ENCODE assay signal across 8 mouse cellular contexts in genomic region chr9:51765417-51766174, GRCm38 (mm10). TPM values are rescaled to one million over a fixed set of nuclear protein-coding genes. Genes with fewer than 3 reads are reported as not detected.
DNase-seq lines count a peak whose midpoint lies in the region; ATAC-seq and TF ChIP-seq lines count a peak whose summit lies in the region.

No protein-coding gene starts in this region.

- TF ChIP-seq POLR2A in brain, embryonic 14.5 days (IDR thresholded peaks at IDR 0.05; ENCODE audit: borderline replicate concordance, extremely low read depth, insufficient read depth, insufficient read length, poor library complexity, severe bottlenecking) = no peak

- H3K4me3 ChIP-seq in ES-E14 (ENCODE audit: insufficient read depth in 1 of 2, low read depth in 1 of 2, low read length in 2 of 2, poor library complexity in 1 of 2, severe bottlenecking in 1 of 2) = peak overlapping the region; percentile 81 to 82
- peak overlapping the region; percentile 67 for H3K4me3 ChIP-seq in forebrain, embryonic 13.5 days
- H3K4me3 ChIP-seq in lung, embryonic 16.5 days (ENCODE audit: low read length) = peak overlapping the region; percentile 77

- no peaks in the 10 kb centered on the region for H3K36me3 ChIP-seq in ES-E14 (ENCODE audit: control insufficient read depth, insufficient read depth, low read length, poor library complexity, severe bottlenecking)
- no peaks in the 10 kb centered on the region for H3K36me3 ChIP-seq in forebrain, embryonic 13.5 days (ENCODE audit: poor library complexity, severe bottlenecking)
- no peaks in the 10 kb centered on the region for H3K36me3 ChIP-seq in lung, embryonic 16.5 days (ENCODE audit: control insufficient read depth, insufficient read depth, low read length)

- ATAC-seq in forebrain, embryonic 13.5 days = peak; percentile 45
- ATAC-seq in lung, embryonic 16.5 days (ENCODE audit: low read depth) = peak; percentile 27
- no peak for ATAC-seq in monocyte, adult 5-6 weeks (replicated peaks; ENCODE audit: insufficient number of reproducible peaks, low FRiP score, low TSS enrichment, poor library complexity, severe bottlenecking)

- H3K4me1 ChIP-seq in ES-E14 (ENCODE audit: control insufficient read depth in 2 of 2, insufficient read depth in 2 of 2, low read length in 2 of 2, poor library complexity in 1 of 2) = peaks cover 0 to 2% of the 10 kb centered on the region in 2 experiments; a peak in 1 of 4 replicates
- peaks cover 28% of the 10 kb centered on the region for H3K4me1 ChIP-seq in forebrain, embryonic 13.5 days
- H3K4me1 ChIP-seq in lung, embryonic 16.5 days (replicated peaks; ENCODE audit: control insufficient read depth, insufficient read depth, low read length) = peaks cover 9% of the 10 kb centered on the region; the same call in 1 of the 2 replicates

- H3K4me2 ChIP-seq in forebrain, embryonic 13.5 days = peak overlapping the region; percentile 88
- H3K4me2 ChIP-seq in lung, embryonic 16.5 days (ENCODE audit: low read depth, low read length) = peak overlapping the region; percentile 94

- H3K9me3 ChIP-seq in ES-E14 (ENCODE audit: control insufficient read depth, insufficient read depth, low read depth, low read length) = no peaks in the 10 kb centered on the region
- no peaks in the 10 kb centered on the region for H3K9me3 ChIP-seq in forebrain, embryonic 13.5 days (replicated peaks)
- no peaks in the 10 kb centered on the region for H3K9me3 ChIP-seq in lung, embryonic 16.5 days (ENCODE audit: control insufficient read depth, low read length)

- no peak for TF ChIP-seq CTCF in brain, embryonic 14.5 days (IDR thresholded peaks at IDR 0.05; ENCODE audit: borderline replicate concordance, extremely low read depth, insufficient read depth, insufficient read length)

- WGBS in forebrain, embryonic 13.5 days = under 1% methylated on average over 58 of the region's 58 CpGs
- under 1% methylated on average over 50 of the region's 58 CpGs for WGBS in lung, embryonic 16.5 days

- in situ Hi-C loops in ES-E14 (cut with MboI; ENCODE audit: low sequenced_read_pairs in 2 of 2, unreplicated experiment in 2 of 2) = no loop called here

- peak overlapping the region; percentile 52 for H3K9ac ChIP-seq in ES-E14 (ENCODE audit: insufficient read depth, low read depth, low read length, poor library complexity, severe bottlenecking)
- H3K9ac ChIP-seq in forebrain, embryonic 13.5 days = peak overlapping the region; percentile 72
- H3K9ac ChIP-seq in lung, embryonic 16.5 days (ENCODE audit: low read length) = peak overlapping the region; percentile 81

- intact Hi-C loops in heart, postnatal 14 days (cut with DNase I) = loop anchor here (1.0 to 5.0 kb wide), 3 partner anchors 10 to 431 kb away; no protein-coding TSS in a partner anchor

- no peak overlapping the region for H3K27ac ChIP-seq in ES-E14 (ENCODE audit: insufficient read depth, low read depth, low read length, poor library complexity, severe bottlenecking)
- H3K27ac ChIP-seq in forebrain, embryonic 13.5 days = peak overlapping the region; percentile 51
- peak overlapping the region; percentile 57 for H3K27ac ChIP-seq in lung, embryonic 16.5 days (ENCODE audit: low read length)

- peaks cover 41% of the 10 kb centered on the region for H3K27me3 ChIP-seq in forebrain, embryonic 13.5 days
- peaks cover 3% of the 10 kb centered on the region; the same call in 1 of the 2 replicates for H3K27me3 ChIP-seq in lung, embryonic 16.5 days (ENCODE audit: control insufficient read depth, insufficient read depth, low read depth, low read length)

- DNase-seq in ES-E14 (ENCODE audit: low read depth, low spot score) = peak; percentile 16
- DNase-seq in brain, embryonic 14.5 days (ENCODE audit: low read depth) = peak; percentile 40
- peak; percentile 24 to 28 for DNase-seq in heart, postnatal 14 days
- DNase-seq in layer of hippocampus, postnatal 25 days (ENCODE audit: extremely low spot score in 1 of 2, low spot score in 1 of 2) = peak; percentile 42 to 61
- peak; percentile 60 to 61 for DNase-seq in right cerebral cortex, postnatal 10 days (ENCODE audit: low spot score in 2 of 2)

TF ChIP-seq in ES-E14, 5 proteins besides CTCF, POLR2A, EP300 and RAD21:
- TF ChIP-seq CHD2 (IDR thresholded peaks at IDR 0.05; ENCODE audit: low read depth, low read length) (no peak), ZC3H11A (IDR thresholded peaks at IDR 0.05; ENCODE audit: borderline replicate concordance, low read depth, low read length) (no peak), HCFC1 (IDR thresholded peaks at IDR 0.05; ENCODE audit: borderline replicate concordance, insufficient read depth, low read length) (no peak), ZNF384 (IDR thresholded peaks at IDR 0.05; ENCODE audit: low read depth, low read length) (no peak), MAFK (IDR thresholded peaks at IDR 0.05; ENCODE audit: insufficient read depth, low read depth, low read length) (no peak)

RNA-seq across cellular contexts. Expression of gene Arhgap20, which starts 0.5 kb away (rescaled TPM):
- 0.31 and 0.42 TPM in 2 replicates for total RNA-seq in ES-E14 (2012; rRNA removed)
- 4.1 and 9.2 TPM in 2 replicates for polyA plus RNA-seq in brain, embryonic 14.5 days (2012; rRNA removed)
- 6.2 and 6.3 TPM in 2 replicates for polyA plus RNA-seq in forebrain, embryonic 13.5 days (2015; fragmentation: Nextera tagmentation; extraction: Ambion mirVana)
- 10 to 100 TPM in 1 of 2 experiments, 1 to 10 TPM in 1; 9.3 to 11.2 TPM for total RNA-seq in heart, postnatal 14 days (2021)
- total RNA-seq in layer of hippocampus, postnatal 25 days (2021) = 10 to 100 TPM; 59.5 to 60.5 TPM
- polyA plus RNA-seq in lung, embryonic 16.5 days (2015; fragmentation: Nextera tagmentation; extraction: Ambion mirVana) = 9.5 and 9.7 TPM in 2 replicates
- 0.11 to 0.38 TPM in 2 of 3 replicates, not detected in the other for total RNA-seq in monocyte, adult 5-6 weeks (2017)

Comparison
In these comparisons a context has a peak if more than half of its experiments do, and no peak if none do; other contexts are left out.
1. RNA of gene Arhgap20, which starts 0.5 kb away (total RNA-seq): 59.5 to 60.5 TPM in layer of hippocampus, postnatal 25 days; 9.3 to 11.2 TPM in heart, postnatal 14 days, 0.11 to 0.38 TPM in monocyte, adult 5-6 weeks and 0.31 to 0.42 TPM in ES-E14; every median in the first group is over 4 times any median in the second.
2. Peak in every context shown above with its lines, with median percentiles within 50 percentile points of each other: DNase-seq, H3K4me3 ChIP-seq and H3K9ac ChIP-seq.